Mouse (Mus musculus) ES-E14 (cell line): Measurements from ENCODE around the gene Akap2. TPM values are rescaled to one million over a fixed set of nuclear protein-coding genes. Genes with fewer than 3 reads are reported as not detected.

Experiments
- DNase-seq: peaks from one replicate; pipeline ENCODE4 v3.0.0-alpha.2; 2013; ENCODE audit warnings: low read depth, low spot score
- H3K27ac ChIP-seq: 2 replicates; pipeline ENCODE4 v1.5.1; 2012; ENCODE audit warnings: low read depth, mild to moderate bottlenecking, low read length, moderate library complexity, mixed read lengths; ENCODE audit not compliant: poor library complexity, insufficient read depth, severe bottlenecking
- H3K36me3 ChIP-seq: 2 replicates; pipeline ENCODE4 v1.6.1; 2012; ENCODE audit warnings: mild to moderate bottlenecking, low read length, moderate library complexity, mixed read lengths; ENCODE audit not compliant: control insufficient read depth, poor library complexity, insufficient read depth, severe bottlenecking
- H3K4me1 ChIP-seq, 2 experiments: fragments of 150-350 bp in 1 of 2; sonication (generic) in 1 of 2; 2 replicates each; pipeline ENCODE4 v1.6.1; 2012; ENCODE audit warnings: low read length in 2 of 2, mild to moderate bottlenecking in 1 of 2, mixed read lengths in 1 of 2; ENCODE audit not compliant: control insufficient read depth in 2 of 2, insufficient read depth in 2 of 2, poor library complexity in 1 of 2
- H3K4me3 ChIP-seq, 2 experiments: fragments of 150-350 bp in 1 of 2; sonication (generic) in 1 of 2; 2 replicates each; pipeline ENCODE4 v1.5.1; 2012; ENCODE audit warnings: low read length in 2 of 2, low read depth in 1 of 2, mild to moderate bottlenecking in 1 of 2, mixed read lengths in 1 of 2; ENCODE audit not compliant: insufficient read depth in 1 of 2, poor library complexity in 1 of 2, severe bottlenecking in 1 of 2
- H3K9ac ChIP-seq: 2 replicates; pipeline ENCODE4 v1.6.1; 2012; ENCODE audit warnings: low read depth, mild to moderate bottlenecking, low read length, mixed read lengths; ENCODE audit not compliant: poor library complexity, insufficient read depth, severe bottlenecking
- H3K9me3 ChIP-seq: fragments of 150-350 bp; sonication (generic); 2 replicates; pipeline ENCODE4 v1.6.1; 2012; ENCODE audit warnings: low read depth, mild to moderate bottlenecking, low read length; ENCODE audit not compliant: control insufficient read depth, insufficient read depth
- CHD2 ChIP-seq: IDR thresholded peaks from 2 replicates; pipeline ENCODE4 v1.6.1; 2014; ENCODE audit warnings: mild to moderate bottlenecking, low read depth, low read length, inconsistent platforms
- HCFC1 ChIP-seq: IDR thresholded peaks from 2 replicates; pipeline ENCODE4 v1.6.1; 2012; ENCODE audit warnings: low read length, inconsistent platforms, borderline replicate concordance; ENCODE audit not compliant: insufficient read depth
- MAFK ChIP-seq: IDR thresholded peaks from 2 replicates; pipeline ENCODE4 v1.6.1; 2014; ENCODE audit warnings: mild to moderate bottlenecking, low read depth, low read length, inconsistent platforms; ENCODE audit not compliant: insufficient read depth
- ZC3H11A ChIP-seq: IDR thresholded peaks from 2 replicates; pipeline ENCODE4 v1.6.1; 2012; ENCODE audit warnings: low read depth, mild to moderate bottlenecking, inconsistent platforms, low read length, borderline replicate concordance
- ZNF384 ChIP-seq: IDR thresholded peaks from 2 replicates; pipeline ENCODE4 v1.6.1; 2012; ENCODE audit warnings: low read depth, low read length, inconsistent platforms
- in situ Hi-C, 2 experiments: fragments of 600-800 bp; cut with MboI; formaldehyde crosslinking; loops; one replicate each; pipeline ENCODE4 v1.15.1; 2025; ENCODE audit warnings: low sequenced_read_pairs in 2 of 2, inconsistent platforms in 1 of 2; ENCODE audit not compliant: unreplicated experiment in 2 of 2
- total RNA-seq: library from RNA; depleted of rRNA; stranded (reverse); fragments of 300-350 nt; gene quantifications from 2 replicates; pipeline ENCODE4 v1.2.3, GENCODE M21; 2012

Akap2 gene
- total RNA-seq, 1 experiment: 35.7 TPM

DNA sequence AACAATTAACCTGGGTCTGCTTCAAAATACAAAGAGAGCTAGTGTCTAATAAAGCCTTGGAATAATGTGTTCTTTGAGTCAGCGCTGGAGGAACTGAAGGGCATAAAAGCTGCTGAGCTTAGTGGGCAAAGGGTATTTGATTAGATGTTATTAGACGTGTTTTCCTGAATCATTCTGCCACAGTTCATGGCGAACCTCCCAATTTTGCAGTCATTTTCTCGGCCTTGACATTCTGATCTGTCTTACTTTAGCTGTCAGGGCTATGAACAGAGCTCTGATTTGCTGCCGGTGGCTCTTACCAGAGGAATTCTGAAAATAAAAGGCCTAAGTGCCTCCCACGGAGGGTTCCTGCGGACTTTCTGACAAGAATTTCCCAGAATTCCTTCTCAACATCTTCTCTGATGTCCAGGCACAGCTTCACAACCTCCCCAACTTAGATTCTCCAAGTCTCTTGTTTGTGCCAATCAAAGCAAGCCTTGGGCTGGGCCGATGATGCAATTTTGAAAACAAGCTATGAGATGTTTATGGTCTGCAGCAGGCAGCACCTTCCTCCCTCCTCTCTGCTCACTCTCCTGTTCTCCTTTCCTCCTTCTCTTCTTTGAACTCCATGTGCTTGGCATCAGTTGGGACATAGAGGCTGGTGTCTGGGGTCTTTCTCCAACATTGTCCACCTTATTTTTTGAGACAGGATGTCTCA lies 21.5 kb downstream of the Akap2 start:
- Histone ChIP-seq H3K36me3 (no peaks in the 10 kb centered on the region), H3K4me3 (no peak overlapping the region), H3K27ac (no peak overlapping the region), H3K4me1 (peaks cover 2 to 5% of the 10 kb centered on the region in 2 experiments; a peak in 1 of 4 replicates), H3K9me3 (no peaks in the 10 kb centered on the region), H3K9ac (no peak overlapping the region)
- TF ChIP-seq HCFC1: no peak
- in situ Hi-C loops: no loop called here
- DNase-seq: no peak

DNA sequence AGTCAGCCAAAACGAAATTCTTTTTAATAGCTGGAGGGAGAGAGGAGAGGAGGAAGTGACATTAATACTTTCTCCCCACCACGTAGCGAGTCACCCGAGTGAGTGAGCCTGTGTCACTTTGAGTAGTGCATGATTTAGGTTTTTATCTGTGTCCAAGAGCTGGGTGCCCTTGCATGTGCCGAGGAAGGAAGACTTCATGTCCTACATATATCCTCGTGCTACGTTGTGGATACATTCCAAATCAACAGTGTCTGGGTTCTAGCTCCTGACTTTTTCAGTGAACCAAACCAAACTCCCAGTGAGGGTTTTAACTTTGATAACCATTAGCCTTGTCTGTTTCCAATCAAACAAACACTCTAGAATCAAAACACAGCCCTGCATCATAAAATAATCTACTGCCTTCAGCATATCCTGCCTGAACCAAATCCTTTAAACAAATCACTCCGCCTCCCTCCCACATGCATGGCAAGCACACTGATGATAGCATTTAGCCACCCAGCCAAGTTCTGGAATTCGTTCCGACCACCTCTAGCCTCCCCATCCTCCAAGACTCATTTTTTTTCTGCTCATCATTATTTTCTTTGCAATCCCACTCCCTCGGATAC lies 26.0 kb downstream of the Akap2 start:
- in situ Hi-C loops: no loop called here
- Histone ChIP-seq H3K4me1 (peaks cover 2 to 5% of the 10 kb centered on the region in 2 experiments; a peak in 1 of 4 replicates), H3K4me3 (no peak overlapping the region), H3K9me3 (no peaks in the 10 kb centered on the region), H3K27ac (no peak overlapping the region), H3K9ac (no peak overlapping the region), H3K36me3 (no peaks in the 10 kb centered on the region)
- DNase-seq: no peak
- TF ChIP-seq HCFC1: no peak
- TF ChIP-seq MAFK: no peak
- TF ChIP-seq CHD2: no peak

DNA sequence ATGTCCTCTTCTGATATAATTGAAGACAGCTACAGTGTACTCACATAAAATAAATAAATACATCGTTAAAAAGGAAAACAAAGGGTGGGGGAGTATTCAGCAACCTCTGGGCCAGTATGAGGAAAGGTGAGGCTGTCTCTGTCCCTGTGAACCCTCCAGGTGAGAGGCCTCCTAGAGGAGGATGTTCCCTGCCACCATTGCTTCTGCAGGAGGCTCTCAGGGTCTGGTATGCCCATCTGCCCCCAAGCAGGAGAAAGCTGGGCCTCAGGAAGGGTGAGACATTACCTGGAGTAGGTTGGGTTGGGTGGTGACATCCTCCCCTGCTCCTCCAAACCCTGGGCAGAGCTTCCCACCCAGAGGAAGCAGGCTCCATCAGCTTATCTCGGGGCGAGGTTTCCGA lies 33.2 kb downstream of the Akap2 start:
- in situ Hi-C loops: no loop called here
- Histone ChIP-seq H3K9ac (no peak overlapping the region), H3K4me1 (peaks cover 0 to 4% of the 10 kb centered on the region in 2 experiments; a peak in 1 of 4 replicates), H3K27ac (no peak overlapping the region), H3K4me3 (no peak overlapping the region), H3K36me3 (no peaks in the 10 kb centered on the region), H3K9me3 (no peaks in the 10 kb centered on the region)
- DNase-seq: no peak
- no peak for TF ChIP-seq ZNF384
- TF ChIP-seq CHD2: no peak
- no peak for TF ChIP-seq MAFK
- no peak for TF ChIP-seq ZC3H11A
- TF ChIP-seq HCFC1: no peak

DNA sequence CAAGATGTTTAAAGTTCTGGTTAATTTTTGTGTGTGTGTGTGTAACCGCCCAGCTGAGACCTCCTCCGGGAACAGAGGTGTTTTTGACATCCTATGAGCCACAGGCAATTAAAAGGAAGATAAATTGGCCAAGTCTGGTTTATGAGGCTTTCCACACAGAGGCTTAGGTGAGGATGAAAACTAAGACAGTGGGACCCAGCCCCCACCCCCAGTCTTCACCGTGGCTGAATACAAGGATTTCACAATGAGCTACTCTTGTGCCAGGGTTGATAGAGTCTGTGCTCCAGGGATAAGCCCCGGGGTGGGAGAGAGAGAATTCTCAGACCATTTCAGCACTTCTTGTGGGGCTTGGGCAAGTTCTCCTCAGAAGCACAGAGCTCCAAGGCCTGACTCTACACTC lies 33.6 kb downstream of the Akap2 start:
- no peaks in the 10 kb centered on the region for H3K9me3 ChIP-seq
- TF ChIP-seq CHD2 (no peak), HCFC1 (no peak), ZC3H11A (no peak)
- H3K4me3 ChIP-seq: no peak overlapping the region
- peaks cover 0 to 4% of the 10 kb centered on the region in 2 experiments; a peak in 1 of 4 replicates for H3K4me1 ChIP-seq
- H3K9ac ChIP-seq: no peak overlapping the region
- in situ Hi-C loops: no loop called here
- H3K27ac ChIP-seq: no peak overlapping the region
- DNase-seq: no peak
- no peaks in the 10 kb centered on the region for H3K36me3 ChIP-seq

DNA sequence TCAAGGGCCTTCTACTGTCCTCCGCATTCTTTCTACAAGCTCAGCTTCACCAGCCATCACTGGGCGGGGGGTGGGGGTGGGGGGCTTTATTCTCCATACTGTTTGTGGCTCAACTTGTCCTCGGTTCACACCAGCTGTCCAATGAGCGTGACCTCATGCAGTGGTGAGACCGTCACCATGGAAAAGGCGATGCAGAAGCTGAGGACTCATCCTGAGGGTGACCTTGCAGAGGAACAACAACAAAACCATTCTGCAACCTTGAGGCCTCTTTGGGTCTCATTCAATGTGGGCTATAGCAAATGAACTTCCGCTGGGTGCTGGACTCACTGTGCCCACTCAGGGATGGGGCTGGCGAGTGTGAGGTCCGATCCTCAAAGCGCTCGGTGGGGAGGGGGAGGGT lies 34.1 kb downstream of the Akap2 start:
- Histone ChIP-seq H3K4me1 (peaks cover 0 to 4% of the 10 kb centered on the region in 2 experiments; a peak in 1 of 4 replicates), H3K4me3 (no peak overlapping the region), H3K36me3 (no peaks in the 10 kb centered on the region), H3K9ac (no peak overlapping the region), H3K27ac (peak overlapping the region; percentile 10; the same call in 1 of the 2 replicates), H3K9me3 (no peaks in the 10 kb centered on the region)
- TF ChIP-seq HCFC1 (no peak), ZC3H11A (no peak)
- DNase-seq: no peak
- in situ Hi-C loops: no loop called here
